Mouse (Mus musculus): ENCODE data around the gene Cfap54. TPM values are rescaled to one million over a fixed set of nuclear protein-coding genes. Genes with fewer than 3 reads are reported as not detected.

The Cfap54 gene
- polyA plus RNA-seq, 1 experiment from 2014 or later, result 3.1 TPM

- no peak for ATAC-seq
- TF ChIP-seq CTCF (IDR thresholded peaks at IDR 0.05), result no peak
Measured at GRCm38 (mm10) chr10:93098211-93098805, 16.9 kb upstream of the Cfap54 start.

DNA sequence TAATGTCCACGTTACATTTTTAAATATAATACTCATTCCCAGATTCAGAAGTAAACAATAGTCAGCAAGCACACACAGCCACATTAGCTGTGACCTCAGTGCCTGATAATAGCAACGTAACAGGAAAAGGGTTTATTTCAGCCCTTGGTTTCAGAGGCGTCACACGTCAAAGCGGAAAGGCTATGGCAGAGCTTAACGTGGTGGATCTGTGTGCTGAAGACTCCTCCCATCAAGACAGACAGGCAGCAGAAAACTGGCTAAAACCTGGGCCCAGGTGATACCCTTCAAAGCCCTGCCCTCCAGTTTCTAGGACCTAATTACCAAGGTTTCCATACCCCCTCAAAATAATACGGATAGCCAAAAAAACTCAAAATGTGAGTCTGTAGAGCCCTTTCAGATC is 16.0 kb upstream of the Cfap54 start:
- no peak for ATAC-seq

More at GRCm38 (mm10) chr10:93098211-93098805, 16.9 kb upstream of the Cfap54 start:
- in situ Hi-C loops (cut with MboI; ENCODE audit: low pct_unique_long_range_greater_than_20kb), result no loop called here
- ChIA-PET CTCF (interaction anchor here (0.7 to 1.6 kb wide), 4 partner anchors 15 to 20 kb away, joined by 3 to 4 read pairs (median 3); partner anchors contain the start of gene Cfap54), POLR2A (interaction anchor here (0.6 kb wide), 1 partner anchor 25 kb away, joined by 4 read pairs; no protein-coding TSS in a partner anchor)
- H3K27me3 ChIP-seq, result no peaks in the 10 kb centered on the region
- no peak for DNase-seq (ENCODE audit: low read depth, low spot score)

DNA sequence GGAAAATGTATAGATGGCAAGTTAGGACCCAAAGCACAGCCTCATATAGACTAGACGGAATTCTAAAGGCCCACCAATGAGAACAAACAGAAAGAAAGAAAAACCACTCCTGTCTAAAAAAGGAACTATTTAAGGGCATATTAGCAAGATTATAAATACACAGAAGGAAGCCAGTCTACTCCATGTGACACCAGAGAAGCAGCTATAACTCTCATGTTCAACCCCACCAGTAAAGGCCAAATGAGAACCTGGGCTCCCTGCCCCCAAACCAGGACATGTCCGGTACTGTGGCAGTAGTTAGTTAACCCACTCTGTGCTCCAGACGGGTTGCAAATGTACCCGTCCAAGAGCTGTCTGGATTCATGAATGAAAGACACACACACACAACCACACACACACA is 14.4 kb upstream of the Cfap54 start:
- DNase-seq (ENCODE audit: low read depth, low spot score), result no peak
- in situ Hi-C loops (cut with MboI; ENCODE audit: low pct_unique_long_range_greater_than_20kb), result no loop called here
- ChIA-PET CTCF (interaction anchor here (2.0 kb wide), 1 partner anchor 14 kb away, joined by 6 read pairs; the partner anchor contains the start of gene Cfap54), POLR2A (no interaction called here)
- no peak for TF ChIP-seq CTCF (IDR thresholded peaks at IDR 0.05)
- no peak for ATAC-seq
- no peaks in the 10 kb centered on the region for H3K27me3 ChIP-seq

More for the DNA sequence above, 16.0 kb upstream of the Cfap54 start:
- no peak for DNase-seq (ENCODE audit: low read depth, low spot score)
- POLR2A ChIA-PET, result no interaction called here
- TF ChIP-seq CTCF (IDR thresholded peaks at IDR 0.05), result no peak
- in situ Hi-C loops (cut with MboI; ENCODE audit: low pct_unique_long_range_greater_than_20kb), result no loop called here
- CTCF ChIA-PET, result interaction anchor here (1.1 to 1.6 kb wide), 2 partner anchors 14 to 20 kb away, joined by 3 to 4 read pairs; no protein-coding TSS in a partner anchor
- H3K27me3 ChIP-seq, result no peaks in the 10 kb centered on the region

- ChIA-PET CTCF (interaction anchor here (2.0 kb wide), 1 partner anchor 14 kb away, joined by 6 read pairs; the partner anchor contains the start of gene Cfap54), POLR2A (interaction anchor here (0.6 kb wide), 2 partner anchors 14 to 24 kb away, joined by 3 read pairs; partner anchors contain the start of gene Cfap54)
- TF ChIP-seq CTCF (IDR thresholded peaks at IDR 0.05), result no peak
- H3K27me3 ChIP-seq, result no peaks in the 10 kb centered on the region
- in situ Hi-C loops (cut with MboI; ENCODE audit: low pct_unique_long_range_greater_than_20kb), result no loop called here
- DNase-seq (ENCODE audit: low read depth, low spot score), result no peak
- no peak for ATAC-seq
Measured at GRCm38 (mm10) chr10:93094957-93095580, 13.7 kb upstream of the Cfap54 start.

DNA sequence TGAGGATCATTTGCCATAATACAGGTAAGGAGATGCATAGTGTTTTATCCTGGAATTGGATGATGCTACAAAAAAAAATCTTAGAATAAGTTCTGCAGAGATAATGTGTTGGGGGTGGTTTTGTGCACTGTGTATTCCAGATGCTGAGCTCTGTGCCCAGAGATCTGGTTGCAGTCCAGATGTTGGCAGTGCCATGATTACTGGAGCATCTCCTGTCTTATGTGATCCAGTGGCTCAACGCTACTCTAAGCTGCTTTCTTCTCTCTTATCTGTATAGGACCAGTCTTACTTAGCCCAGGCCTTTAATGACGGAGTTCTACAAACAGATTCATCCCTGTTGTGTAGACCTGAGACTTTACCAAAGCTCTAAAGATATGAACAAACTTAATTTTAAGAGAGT is 10.5 kb upstream of the Cfap54 start:
- ATAC-seq (no peak), DNase-seq (ENCODE audit: low read depth, low spot score) (no peak)
- in situ Hi-C loops (cut with MboI; ENCODE audit: low pct_unique_long_range_greater_than_20kb), result no loop called here
- ChIA-PET POLR2A (no interaction called here), CTCF (interaction anchor here (0.7 to 1.6 kb wide), 2 partner anchors 9 to 10 kb away, joined by 3 to 5 read pairs; no protein-coding TSS in a partner anchor)
- no peak for TF ChIP-seq CTCF (IDR thresholded peaks at IDR 0.05)
- no peaks in the 10 kb centered on the region for H3K27me3 ChIP-seq

DNA sequence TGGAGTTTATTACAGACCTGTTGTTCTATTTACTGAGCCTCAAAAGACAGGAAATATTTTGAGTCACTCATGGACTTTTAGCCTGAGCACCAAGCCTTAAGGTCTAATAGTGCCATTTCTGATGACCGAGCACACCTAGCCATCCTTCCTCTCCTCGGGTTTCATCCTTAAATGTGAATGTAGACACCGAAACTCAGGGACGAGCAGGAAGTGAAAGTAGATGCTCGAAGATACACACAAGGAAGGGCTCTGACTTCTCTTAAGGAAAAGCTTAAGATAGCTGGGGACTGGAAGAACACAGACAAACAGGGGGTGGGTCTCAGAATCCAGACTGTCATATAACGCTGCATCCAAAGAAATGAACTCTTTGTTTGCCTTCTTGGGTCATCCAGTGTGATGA is 8.8 kb upstream of the Cfap54 start:
- no peaks in the 10 kb centered on the region for H3K27me3 ChIP-seq
- in situ Hi-C loops (cut with MboI; ENCODE audit: low pct_unique_long_range_greater_than_20kb), result no loop called here
- CTCF ChIA-PET, result interaction anchor here (1.6 kb wide), 1 partner anchor 9 kb away, joined by 6 read pairs; the partner anchor contains the start of gene Cfap54
- DNase-seq (ENCODE audit: low read depth, low spot score), result no peak
- no peak for ATAC-seq
- POLR2A ChIA-PET, result no interaction called here
- TF ChIP-seq CTCF (IDR thresholded peaks at IDR 0.05), result no peak

- DNase-seq (ENCODE audit: low read depth, low spot score) (no peak), ATAC-seq (no peak)
- POLR2A ChIA-PET, result no interaction called here
- in situ Hi-C loops (cut with MboI; ENCODE audit: low pct_unique_long_range_greater_than_20kb), result no loop called here
- CTCF ChIA-PET, result no interaction called here
- no peaks in the 10 kb centered on the region for H3K27me3 ChIP-seq
- TF ChIP-seq CTCF (IDR thresholded peaks at IDR 0.05), result no peak
Measured at GRCm38 (mm10) chr10:93088396-93089048, 7.1 kb upstream of the Cfap54 start.

DNA sequence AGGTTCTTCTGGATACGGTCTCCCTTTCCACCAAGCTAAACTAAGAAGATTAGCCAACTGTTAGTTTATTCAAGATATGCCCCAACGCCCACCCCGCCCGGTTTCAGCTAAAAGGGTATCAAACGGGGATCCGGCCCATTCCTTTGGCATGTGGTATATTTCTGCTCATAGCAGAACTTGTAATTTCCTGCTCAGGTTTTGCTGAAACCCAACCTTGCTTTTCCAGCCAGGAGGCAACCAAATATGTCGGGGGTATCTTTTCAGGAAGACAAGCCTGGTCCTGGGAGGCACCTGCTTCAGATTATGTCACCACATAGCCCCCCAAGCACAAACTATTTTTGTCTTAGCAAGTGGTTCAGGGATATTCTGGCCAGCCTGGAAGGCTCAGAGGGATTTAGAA is 6.1 kb upstream of the Cfap54 start:
- H3K27me3 ChIP-seq, result no peaks in the 10 kb centered on the region
- no peak for DNase-seq (ENCODE audit: low read depth, low spot score)
- CTCF ChIA-PET, result no interaction called here
- in situ Hi-C loops (cut with MboI; ENCODE audit: low pct_unique_long_range_greater_than_20kb), result no loop called here
- ATAC-seq, result no peak
- POLR2A ChIA-PET, result no interaction called here
- TF ChIP-seq CTCF (IDR thresholded peaks at IDR 0.05), result no peak

DNA sequence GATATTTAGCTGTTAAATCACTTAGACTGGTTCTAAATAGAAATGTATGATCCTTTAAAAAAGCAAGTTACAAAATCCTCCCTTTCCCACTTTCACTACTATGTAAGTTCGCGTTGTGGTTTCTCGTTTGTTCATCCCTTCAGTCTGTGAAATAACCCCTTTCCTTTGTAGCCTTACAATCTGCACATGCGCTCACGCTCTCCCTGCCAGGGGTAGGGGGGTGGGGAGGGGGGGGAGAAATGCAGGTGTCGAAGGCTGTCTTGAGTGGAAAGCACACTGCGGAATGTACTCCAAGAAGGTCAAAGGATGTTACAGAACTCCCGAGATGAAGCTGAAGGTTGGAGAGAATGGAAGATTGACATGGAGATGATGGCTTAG is 2.5 kb upstream of the Cfap54 start:
- ChIA-PET CTCF (interaction anchor here (1.4 to 1.6 kb wide), 2 partner anchors 14 to 54 kb away, joined by 3 to 4 read pairs; no protein-coding TSS in a partner anchor), POLR2A (no interaction called here)
- TF ChIP-seq CTCF (IDR thresholded peaks at IDR 0.05), result no peak
- DNase-seq (ENCODE audit: low read depth, low spot score), result no peak
- no peak for ATAC-seq
- no peaks in the 10 kb centered on the region for H3K27me3 ChIP-seq
- in situ Hi-C loops (cut with MboI; ENCODE audit: low pct_unique_long_range_greater_than_20kb), result no loop called here

DNA sequence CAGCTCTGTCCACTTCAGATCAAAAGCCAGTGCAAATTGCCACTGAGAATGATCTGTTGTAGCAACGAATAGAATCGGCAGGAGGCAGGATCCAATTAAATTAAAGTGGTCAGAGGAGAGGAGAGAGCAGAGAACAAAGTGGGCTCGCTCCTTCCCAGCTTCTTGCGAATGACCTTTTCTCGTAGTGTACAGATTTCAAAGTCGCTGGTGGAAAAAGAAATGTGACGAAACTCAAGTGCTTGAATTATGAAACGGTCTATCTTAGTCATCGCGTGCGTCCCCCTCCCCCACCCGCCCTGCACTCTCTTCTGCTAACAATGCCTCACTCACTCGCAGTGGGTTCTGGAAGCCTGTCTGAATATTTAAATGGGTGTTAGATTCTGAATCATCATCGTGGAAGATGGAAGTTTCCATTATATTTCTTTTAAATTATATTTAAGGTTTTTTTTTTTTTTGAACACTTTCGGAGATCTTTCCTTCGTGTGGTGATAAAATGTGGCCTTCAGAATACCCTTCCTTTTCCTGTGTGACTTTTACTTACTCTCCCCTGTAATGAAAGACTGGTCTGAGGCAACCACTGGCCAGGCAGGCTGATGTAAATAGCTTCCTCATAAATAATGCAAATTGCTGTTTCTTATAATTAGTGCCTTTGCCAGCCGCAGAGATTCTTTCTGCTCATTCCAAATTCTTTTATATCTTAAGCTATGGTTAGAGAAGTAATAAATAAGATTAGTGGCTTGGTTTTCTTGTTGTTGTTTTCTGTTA is 2.0 kb upstream of the Cfap54 start:
- DNase-seq (ENCODE audit: low read depth, low spot score) (no peak), ATAC-seq (no peak)
- POLR2A ChIA-PET, result interaction anchor here (0.6 kb wide), 1 partner anchor 80 kb away, joined by 5 read pairs; no protein-coding TSS in a partner anchor
- no peaks in the 10 kb centered on the region for H3K27me3 ChIP-seq
- TF ChIP-seq CTCF (IDR thresholded peaks at IDR 0.05), result no peak
- CTCF ChIA-PET, result interaction anchor here (1.4 to 1.7 kb wide), 3 partner anchors 9 to 55 kb away, joined by 3 to 5 read pairs (median 4); no protein-coding TSS in a partner anchor
- in situ Hi-C loops (cut with MboI; ENCODE audit: low pct_unique_long_range_greater_than_20kb), result no loop called here

Measured in Patski (cell line).